In the genomic region with DNA sequence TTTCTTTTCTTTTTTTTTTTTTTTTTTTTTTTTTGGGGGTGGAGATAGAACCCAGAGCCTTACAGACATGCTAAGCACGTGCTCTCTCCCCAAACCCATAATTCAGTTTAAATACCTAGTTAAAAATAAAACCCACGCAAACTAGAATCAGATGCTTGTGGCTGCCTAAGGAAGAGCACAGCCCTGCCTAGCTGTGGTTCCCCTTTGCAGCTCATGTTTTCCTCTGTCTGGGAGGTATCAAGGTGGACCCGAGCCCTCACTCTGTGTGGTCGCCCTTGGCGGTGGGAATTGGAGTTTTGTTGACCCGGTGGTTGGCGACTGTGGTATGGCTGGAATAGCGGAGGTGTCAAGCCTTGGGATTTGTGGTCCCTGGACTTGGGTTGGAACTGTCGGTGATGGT, we compare ENCODE assay signal across 33 mouse cellular contexts. TPM values are rescaled to one million over a fixed set of nuclear protein-coding genes. Genes with fewer than 3 reads are reported as not detected.
DNase-seq lines count a peak whose midpoint lies in the region; ATAC-seq and TF ChIP-seq lines count a peak whose summit lies in the region.
"Had no signal": no experiment of that assay in that cellular context is flagged by ENCODE, and none has a peak within 500 bp of the region (broad histone marks: within the 10 kb centered on the region; RNA-seq: fewer than 3 reads in every experiment).

No protein-coding gene starts in this region.

- no peak overlapping the region for H3K27ac ChIP-seq in heart, adult 2 months
- no peak overlapping the region for H3K27ac ChIP-seq in heart, embryonic 12.5 days (ENCODE audit: poor library complexity, severe bottlenecking)
- H3K27ac ChIP-seq in embryonic facial prominence, embryonic 15.5 days (replicated peaks) = no peak overlapping the region
- peak overlapping the region; percentile 24 for H3K27ac ChIP-seq in limb, embryonic 12.5 days
- no peak overlapping the region for H3K27ac ChIP-seq in limb, embryonic 15.5 days
- H3K27ac ChIP-seq: forebrain, embryonic 12.5 days; hindbrain, embryonic 14.5 days; hindbrain, postnatal 0 days had no signal

- 0 out of 2 replicates have a peak, but pooled peaks have one; percentile 19 for TF ChIP-seq POLR2A in heart, adult 2 months (IDR thresholded peaks at IDR 0.05; ENCODE audit: insufficient read depth, low read depth, low read length)

- no peak overlapping the region for H3K4me2 ChIP-seq in heart, embryonic 12.5 days
- no peak overlapping the region for H3K4me2 ChIP-seq in embryonic facial prominence, embryonic 15.5 days (replicated peaks)
- H3K4me2 ChIP-seq in limb, embryonic 12.5 days = no peak overlapping the region
- H3K4me2 ChIP-seq in limb, embryonic 15.5 days = no peak overlapping the region
- H3K4me2 ChIP-seq: forebrain, embryonic 12.5 days; heart, embryonic 13.5 days; hindbrain, embryonic 14.5 days had no signal

- ATAC-seq in heart, embryonic 12.5 days (ENCODE audit: insufficient number of reproducible peaks, low FRiP score) = no peak
- peak; percentile 61 for ATAC-seq in embryonic facial prominence, embryonic 15.5 days (ENCODE audit: insufficient number of reproducible peaks, low FRiP score, low TSS enrichment, low read depth)
- no peak; the same call in 1 of the 2 replicates for ATAC-seq in limb, embryonic 12.5 days (ENCODE audit: insufficient number of reproducible peaks, insufficient read depth, low FRiP score, low TSS enrichment, low read depth)
- peak; percentile 41; the same call in 1 of the 2 replicates for ATAC-seq in limb, embryonic 15.5 days (ENCODE audit: insufficient number of reproducible peaks, low FRiP score, low TSS enrichment, low read depth)
- ATAC-seq: CD4-positive, CD25-positive, alpha-beta regulatory T cell, adult 4 months; forebrain, embryonic 16.5 days; hindbrain, postnatal 0 days; inflammation-experienced regulatory T-cells, adult 6 months; intestine, embryonic 16.5 days had no signal

- no peaks in the 10 kb centered on the region for H3K9me3 ChIP-seq in heart, embryonic 12.5 days (replicated peaks)
- H3K9me3 ChIP-seq in embryonic facial prominence, embryonic 15.5 days (replicated peaks) = no peaks in the 10 kb centered on the region
- no peaks in the 10 kb centered on the region for H3K9me3 ChIP-seq in limb, embryonic 12.5 days
- H3K9me3 ChIP-seq in limb, embryonic 15.5 days = no peaks in the 10 kb centered on the region
- H3K9me3 ChIP-seq: forebrain, embryonic 12.5 days; heart, embryonic 13.5 days had no signal

- H3K27me3 ChIP-seq in heart, adult 2 months (ENCODE audit: control insufficient read depth, insufficient read depth, low read length) = no peaks in the 10 kb centered on the region
- no peaks in the 10 kb centered on the region for H3K27me3 ChIP-seq in heart, embryonic 12.5 days (replicated peaks)
- H3K27me3 ChIP-seq in embryonic facial prominence, embryonic 15.5 days = no peaks in the 10 kb centered on the region
- H3K27me3 ChIP-seq in limb, embryonic 12.5 days = peaks cover 4% of the 10 kb centered on the region; the same call in 1 of the 2 replicates
- no peaks in the 10 kb centered on the region for H3K27me3 ChIP-seq in limb, embryonic 15.5 days
- H3K27me3 ChIP-seq: forebrain, embryonic 12.5 days; heart, embryonic 13.5 days had no signal

- no peaks in the 10 kb centered on the region for H3K79me2 ChIP-seq in heart, adult 2 months (replicated peaks; ENCODE audit: control insufficient read depth, insufficient read depth, low read length)

- no peak overlapping the region for H3K9ac ChIP-seq in heart, adult 2 months (ENCODE audit: low read depth, low read length)
- no peak overlapping the region for H3K9ac ChIP-seq in heart, embryonic 12.5 days
- H3K9ac ChIP-seq in embryonic facial prominence, embryonic 15.5 days = no peak overlapping the region
- no peak overlapping the region for H3K9ac ChIP-seq in limb, embryonic 12.5 days (replicated peaks)
- H3K9ac ChIP-seq in limb, embryonic 15.5 days = no peak overlapping the region
- H3K9ac ChIP-seq: forebrain, embryonic 12.5 days; heart, embryonic 13.5 days; hindbrain, embryonic 14.5 days had no signal

- intact Hi-C loops in heart, adult 2 months (cut with DNase I) = no loop called here

- peaks cover 6% of the 10 kb centered on the region; the same call in 1 of the 2 replicates for H3K36me3 ChIP-seq in heart, adult 2 months (ENCODE audit: control insufficient read depth, insufficient read depth, low read length)
- peaks cover 81% of the 10 kb centered on the region for H3K36me3 ChIP-seq in heart, embryonic 12.5 days
- H3K36me3 ChIP-seq in embryonic facial prominence, embryonic 15.5 days = no peaks in the 10 kb centered on the region
- H3K36me3 ChIP-seq in limb, embryonic 12.5 days = no peaks in the 10 kb centered on the region
- no peaks in the 10 kb centered on the region for H3K36me3 ChIP-seq in limb, embryonic 15.5 days
- H3K36me3 ChIP-seq: forebrain, embryonic 12.5 days had no signal

- no peak overlapping the region for H3K4me3 ChIP-seq in heart, adult 2 months
- H3K4me3 ChIP-seq in heart, embryonic 12.5 days = no peak overlapping the region
- H3K4me3 ChIP-seq in embryonic facial prominence, embryonic 15.5 days (replicated peaks) = no peak overlapping the region
- no peak overlapping the region for H3K4me3 ChIP-seq in limb, embryonic 12.5 days (replicated peaks)
- no peak overlapping the region for H3K4me3 ChIP-seq in limb, embryonic 15.5 days
- H3K4me3 ChIP-seq: erythroblast, embryonic 14.5 days; forebrain, embryonic 12.5 days; heart, embryonic 13.5 days had no signal

- peaks cover 6% of the 10 kb centered on the region for H3K4me1 ChIP-seq in heart, adult 2 months (ENCODE audit: control insufficient read depth, insufficient read depth, low read length)
- H3K4me1 ChIP-seq in heart, embryonic 12.5 days (replicated peaks) = peaks cover 59% of the 10 kb centered on the region
- peaks cover 8% of the 10 kb centered on the region; the same call in 1 of the 2 replicates for H3K4me1 ChIP-seq in embryonic facial prominence, embryonic 15.5 days
- H3K4me1 ChIP-seq in limb, embryonic 12.5 days (replicated peaks) = peaks cover 37% of the 10 kb centered on the region
- H3K4me1 ChIP-seq in limb, embryonic 15.5 days = peaks cover 22% of the 10 kb centered on the region
- H3K4me1 ChIP-seq: forebrain, embryonic 12.5 days had no signal

- WGBS in heart, adult 2 months = 78% methylated on average over 9 of the region's 9 CpGs
- whole genome bisulfite sequencing in heart, embryonic 12.5 days = 77% methylated on average over 9 of the region's 9 CpGs
- 50% methylated on average over 9 of the region's 9 CpGs for WGBS in embryonic facial prominence, embryonic 15.5 days
- 44% methylated on average over 9 of the region's 9 CpGs for WGBS in limb, embryonic 12.5 days
- WGBS in limb, embryonic 15.5 days = 35% methylated on average over 9 of the region's 9 CpGs

- DNase-seq in heart, adult 2 months = no peak
- DNase-seq in right cerebral cortex, postnatal 4 days = no peak
- DNase-seq in thymus, postnatal 10 days (ENCODE audit: low spot score in 2 of 2) = no peak
- DNase-seq: adrenal gland, postnatal 14 days; cerebellum, adult 11 months; cerebellum, adult 2 months; cerebellum, adult 9-11 months; cerebellum, postnatal 25 days; gastrocnemius, postnatal 25 days; heart, postnatal 14 days; heart, postnatal 4 days had no signal

- no peak for TF ChIP-seq EP300 in heart, adult 2 months (IDR thresholded peaks at IDR 0.05; ENCODE audit: insufficient read depth, low read depth, low read length)

- no peak for TF ChIP-seq CTCF in heart, adult 2 months (IDR thresholded peaks at IDR 0.05)

RNA-seq across cellular contexts. Expression of gene Ldb3, which starts 29.5 kb away (rescaled TPM):
- 1,000 to 10,000 TPM in 1 of 2 experiments, 100 to 1,000 TPM in 1; 940 to 1,084 TPM for total RNA-seq in heart, adult 2 months (2021)
- 1,077 and 1,138 TPM in 2 replicates for polyA plus RNA-seq in heart, adult 2 months (2012; rRNA removed)
- polyA plus RNA-seq in heart, embryonic 12.5 days (2016; fragmentation: Nextera tagmentation; extraction: Ambion mirVana) = 226 and 239 TPM in 2 replicates
- 25.9 and 33.6 TPM in 2 replicates for polyA plus RNA-seq in embryonic facial prominence, embryonic 15.5 days (2015; fragmentation: Nextera tagmentation; extraction: Ambion mirVana)
- polyA plus RNA-seq in limb, embryonic 12.5 days (2016; fragmentation: Nextera tagmentation; extraction: Ambion mirVana) = 1.9 and 3.3 TPM in 2 replicates
- 28.2 and 98.7 TPM in 2 replicates for polyA plus RNA-seq in limb, embryonic 15.5 days (2015; fragmentation: Nextera tagmentation; extraction: Ambion mirVana)
- total RNA-seq: common myeloid progenitor, adult 5-6 weeks; MEL had no signal
- polyA plus RNA-seq: CD4-positive, CD25-positive, alpha-beta regulatory T cell, adult 4 months; erythroblast, embryonic 14.5 days; inflammation-experienced regulatory T-cells, adult 6 months had no signal

RNA-seq across cellular contexts. Expression of gene 9230112D13Rik, which starts 36.3 kb away (rescaled TPM):
- not detected for total RNA-seq in heart, adult 2 months (2021)
- not detected in 2 replicates for polyA plus RNA-seq in heart, adult 2 months (2012; rRNA removed)
- not detected in 2 replicates for polyA plus RNA-seq in heart, embryonic 12.5 days (2016; fragmentation: Nextera tagmentation; extraction: Ambion mirVana)
- polyA plus RNA-seq in embryonic facial prominence, embryonic 15.5 days (2015; fragmentation: Nextera tagmentation; extraction: Ambion mirVana) = not detected in 2 replicates
- polyA plus RNA-seq in limb, embryonic 12.5 days (2016; fragmentation: Nextera tagmentation; extraction: Ambion mirVana) = not detected in 2 replicates
- polyA plus RNA-seq in limb, embryonic 15.5 days (2015; fragmentation: Nextera tagmentation; extraction: Ambion mirVana) = not detected in 2 replicates
- total RNA-seq: adrenal gland, adult 2 months; adrenal gland, postnatal 14 days; adrenal gland, postnatal 4 days; common myeloid progenitor, adult 5-6 weeks; gastrocnemius, adult 8-10 months; gastrocnemius, postnatal 25 days; heart, postnatal 14 days; heart, postnatal 4 days; hindbrain, postnatal 0 days; MEL had no signal
- polyA plus RNA-seq: adrenal gland, adult 2 months; C2C12; CD4-positive, CD25-positive, alpha-beta regulatory T cell, adult 4 months; cerebellum, adult 2 months; forebrain, embryonic 12.5 days; forebrain, embryonic 16.5 days; heart, embryonic 13.5 days; heart, embryonic 16.5 days; hindbrain, embryonic 11.5 days; hindbrain, embryonic 14.5 days; hindbrain, postnatal 0 days; inflammation-experienced regulatory T-cells, adult 6 months; intestine, embryonic 16.5 days had no signal

RNA-seq across cellular contexts. Expression of gene Opn4, which starts 41.0 kb away (rescaled TPM):
- total RNA-seq in heart, adult 2 months (2021) = 1 to 10 TPM; 2.4 to 2.6 TPM
- 7.9 and 9.2 TPM in 2 replicates for polyA plus RNA-seq in heart, adult 2 months (2012; rRNA removed)
- polyA plus RNA-seq in heart, embryonic 12.5 days (2016; fragmentation: Nextera tagmentation; extraction: Ambion mirVana) = 4.3 and 4.9 TPM in 2 replicates
- polyA plus RNA-seq in embryonic facial prominence, embryonic 15.5 days (2015; fragmentation: Nextera tagmentation; extraction: Ambion mirVana) = 0.45 and 0.46 TPM in 2 replicates
- polyA plus RNA-seq in limb, embryonic 12.5 days (2016; fragmentation: Nextera tagmentation; extraction: Ambion mirVana) = 0.10 TPM in 1 of 2 replicates, not detected in the other
- 0.20 and 0.63 TPM in 2 replicates for polyA plus RNA-seq in limb, embryonic 15.5 days (2015; fragmentation: Nextera tagmentation; extraction: Ambion mirVana)
- total RNA-seq: adrenal gland, postnatal 14 days; adrenal gland, postnatal 4 days; common myeloid progenitor, adult 5-6 weeks; gastrocnemius, adult 8-10 months; gastrocnemius, postnatal 25 days; hindbrain, postnatal 0 days; MEL had no signal
- polyA plus RNA-seq: C2C12; CD4-positive, CD25-positive, alpha-beta regulatory T cell, adult 4 months; erythroblast, embryonic 14.5 days; forebrain, embryonic 16.5 days; gonadal fat pad, adult 2 months; hindbrain, embryonic 11.5 days; hindbrain, embryonic 14.5 days; inflammation-experienced regulatory T-cells, adult 6 months had no signal

RNA-seq across cellular contexts. Expression of gene Bmpr1a, which starts 55.8 kb away (rescaled TPM):
- 10 to 100 TPM; 58.4 to 62.5 TPM for total RNA-seq in heart, adult 2 months (2021)
- 13.8 and 38.2 TPM in 2 replicates for polyA plus RNA-seq in heart, adult 2 months (2012; rRNA removed)
- polyA plus RNA-seq in heart, embryonic 12.5 days (2016; fragmentation: Nextera tagmentation; extraction: Ambion mirVana) = 53.9 and 58.0 TPM in 2 replicates
- 51.0 and 54.2 TPM in 2 replicates for polyA plus RNA-seq in embryonic facial prominence, embryonic 15.5 days (2015; fragmentation: Nextera tagmentation; extraction: Ambion mirVana)
- polyA plus RNA-seq in limb, embryonic 12.5 days (2016; fragmentation: Nextera tagmentation; extraction: Ambion mirVana) = 67.4 and 74.3 TPM in 2 replicates
- polyA plus RNA-seq in limb, embryonic 15.5 days (2015; fragmentation: Nextera tagmentation; extraction: Ambion mirVana) = 44.1 and 54.8 TPM in 2 replicates
- polyA plus RNA-seq: erythroblast, embryonic 14.5 days had no signal

Comparison
In these comparisons a context has a peak if more than half of its experiments do, and no peak if none do; other contexts are left out.
1. ATAC-seq: peak in embryonic facial prominence, embryonic 15.5 days (single experiment) and limb, embryonic 15.5 days (single experiment); none in heart, embryonic 12.5 days (single experiment) and limb, embryonic 12.5 days (single experiment).